Mouse (Mus musculus) v-Abl transformed pro-B cells (cell line): Measurements from ENCODE around the gene Gm20388.

Experiments used
- in situ Hi-C, 2 experiments: fragments of 400-800 bp; cut with MboI; formaldehyde crosslinking; loops; one replicate each; pipeline ENCODE4 v1.15.1; 2025; ENCODE audit not compliant: unreplicated experiment in 2 of 2

The Gm20388 gene

GRCm38 (mm10) chr8:120549321-120549921, 638.8 kb downstream of the Gm20388 start:
- in situ Hi-C loops, result no loop called here

DNA sequence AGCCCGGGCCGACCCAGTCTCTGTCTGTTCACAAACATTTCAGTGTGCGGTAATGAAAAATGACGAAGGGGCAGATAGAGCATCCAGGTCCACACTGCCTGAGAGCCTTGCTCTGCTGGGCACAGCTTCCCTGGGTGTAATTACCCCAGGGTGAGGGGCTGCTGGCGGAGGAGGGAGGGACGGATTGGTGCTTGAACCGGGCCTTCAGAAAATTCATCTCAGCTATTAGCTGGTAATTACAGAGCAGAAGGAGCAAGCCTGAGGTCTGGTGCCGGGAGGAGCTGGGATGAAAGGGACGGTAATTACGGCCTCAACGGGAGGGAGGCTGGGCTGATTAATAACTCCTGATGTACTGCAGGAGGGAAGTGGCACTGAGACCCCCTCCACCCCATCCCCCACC, 639.3 kb downstream of the Gm20388 start:
- in situ Hi-C loops, result no loop called here

DNA sequence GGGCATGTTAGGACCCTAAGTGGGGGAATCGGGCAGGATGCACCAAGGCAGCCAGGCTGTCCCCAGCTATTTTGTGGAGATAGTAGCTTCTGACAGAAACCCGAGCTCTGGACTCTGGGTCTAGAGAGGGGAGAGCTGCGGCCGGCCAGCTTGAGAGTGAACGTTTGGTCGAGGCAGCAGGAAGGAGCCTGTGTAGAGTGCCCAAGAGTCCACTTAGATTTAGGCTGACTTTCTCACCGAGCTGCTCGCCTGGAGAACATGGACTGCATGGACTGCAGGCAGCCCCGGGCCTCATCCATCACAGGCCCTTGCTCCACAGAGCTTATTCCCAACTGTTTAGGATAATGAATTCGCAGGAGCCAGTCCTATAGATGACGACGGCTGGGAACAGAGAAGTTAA, 639.8 kb downstream of the Gm20388 start:
- in situ Hi-C loops, result no loop called here

GRCm38 (mm10) chr8:120550937-120551676, 640.5 kb downstream of the Gm20388 start:
- in situ Hi-C loops, result no loop called here

GRCm38 (mm10) chr8:120551677-120551980, 641.0 kb downstream of the Gm20388 start:
- in situ Hi-C loops, result no loop called here

GRCm38 (mm10) chr8:120552509-120552908, 641.9 kb downstream of the Gm20388 start:
- in situ Hi-C loops, result no loop called here

- in situ Hi-C loops, result no loop called here
These were observed 642.9 kb downstream of the Gm20388 start for GRCm38 (mm10) chr8:120553441-120554123.

- in situ Hi-C loops, result no loop called here
These were observed 643.9 kb downstream of the Gm20388 start for GRCm38 (mm10) chr8:120554466-120555039.

DNA sequence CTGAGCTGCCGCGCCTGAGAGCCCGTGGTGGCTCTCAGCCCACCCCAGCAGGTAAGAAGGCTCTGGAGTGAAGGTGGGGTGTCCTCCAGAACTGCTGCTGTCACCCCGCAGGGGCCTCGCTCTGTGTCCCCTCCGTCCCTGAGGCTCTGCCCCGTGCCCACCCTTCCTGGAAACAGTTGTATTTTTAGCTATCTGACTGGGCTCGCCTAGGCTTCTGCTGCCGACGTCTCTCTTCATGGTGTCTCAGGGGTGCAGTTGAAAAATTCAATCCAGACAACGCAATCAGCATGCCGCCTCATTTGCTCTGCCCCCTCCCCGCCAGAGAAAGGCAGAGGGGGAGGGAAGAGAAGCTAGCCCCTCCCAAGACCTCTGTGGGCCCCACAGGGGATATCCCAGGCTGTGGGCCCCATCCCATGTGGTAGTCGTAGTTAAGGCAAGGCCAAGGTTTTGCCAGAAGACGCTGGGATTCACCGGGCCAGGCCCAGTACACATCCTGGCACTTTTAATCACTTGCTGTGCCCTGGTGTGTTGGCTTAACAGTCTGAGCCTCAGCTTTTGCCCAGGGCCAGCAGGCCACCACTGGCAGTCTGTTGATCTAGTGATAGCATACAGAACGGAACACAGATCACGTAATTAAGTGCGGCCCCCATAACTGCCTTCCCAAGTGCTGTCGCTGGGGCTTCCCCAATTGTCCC, 645.7 kb downstream of the Gm20388 start:
- in situ Hi-C loops, result no loop called here

DNA sequence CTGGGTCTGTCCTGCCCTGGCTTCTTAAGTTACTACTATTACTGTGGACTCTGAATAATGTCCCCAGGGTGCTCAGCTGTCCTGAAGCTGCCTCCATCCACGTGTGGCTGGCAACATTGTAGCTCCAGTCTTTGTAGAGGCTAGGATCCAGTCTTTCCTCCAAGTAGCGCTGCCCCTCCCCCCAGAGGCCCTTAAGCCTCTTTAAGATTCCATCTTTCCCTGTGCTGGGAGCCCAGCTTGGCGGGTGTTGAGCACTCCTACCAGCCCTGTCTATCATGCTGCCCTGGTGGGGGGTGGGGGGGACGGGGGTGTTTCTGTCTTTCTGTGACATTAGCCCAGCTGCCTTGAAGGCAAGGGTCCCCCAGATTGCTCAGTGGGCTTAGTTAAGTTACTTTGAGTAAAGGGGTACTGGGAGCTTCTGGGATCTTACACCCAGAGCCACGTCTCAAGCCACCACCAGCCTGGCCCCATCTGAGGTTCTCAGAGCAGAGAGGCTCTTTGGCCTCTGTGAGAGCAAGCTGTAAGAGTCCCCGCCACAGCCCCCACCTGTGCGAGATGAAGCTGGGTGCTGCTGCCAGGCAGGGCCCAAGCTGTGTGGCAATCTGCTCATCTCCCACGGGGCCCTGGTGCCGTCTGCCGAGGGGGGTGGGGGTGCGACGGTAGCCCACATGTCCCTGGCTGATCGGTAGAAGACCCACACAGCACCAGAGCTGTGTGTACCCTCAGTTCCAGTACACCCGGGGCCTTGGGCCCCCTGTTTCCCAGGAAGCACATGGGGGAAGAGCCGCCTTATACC, 646.7 kb downstream of the Gm20388 start:
- in situ Hi-C loops, result no loop called here

- in situ Hi-C loops, result no loop called here
These were observed 647.5 kb downstream of the Gm20388 start for GRCm38 (mm10) chr8:120558162-120558561.

- in situ Hi-C loops, result no loop called here
These were observed 649.0 kb downstream of the Gm20388 start for GRCm38 (mm10) chr8:120559654-120560053.

DNA sequence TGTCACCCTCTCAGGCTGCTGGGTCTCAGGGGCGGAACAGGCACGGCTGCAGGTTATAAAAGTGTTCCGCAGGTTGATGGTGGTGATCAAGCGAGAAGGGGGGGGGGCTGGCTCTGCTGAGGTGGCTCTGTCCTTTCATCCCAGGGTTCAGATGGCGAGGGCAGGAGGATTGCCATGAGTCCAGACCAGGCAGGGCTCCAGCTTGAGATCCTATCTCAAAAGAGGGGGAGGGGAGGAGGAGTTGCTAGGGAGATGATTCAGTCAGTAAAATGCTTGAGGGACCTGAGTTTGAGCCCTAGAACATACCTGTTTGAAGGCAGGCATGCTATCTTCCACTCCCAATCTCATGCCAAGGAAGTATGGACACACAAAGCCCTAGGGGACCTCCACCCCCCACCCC, 649.9 kb downstream of the Gm20388 start:
- in situ Hi-C loops, result no loop called here

DNA sequence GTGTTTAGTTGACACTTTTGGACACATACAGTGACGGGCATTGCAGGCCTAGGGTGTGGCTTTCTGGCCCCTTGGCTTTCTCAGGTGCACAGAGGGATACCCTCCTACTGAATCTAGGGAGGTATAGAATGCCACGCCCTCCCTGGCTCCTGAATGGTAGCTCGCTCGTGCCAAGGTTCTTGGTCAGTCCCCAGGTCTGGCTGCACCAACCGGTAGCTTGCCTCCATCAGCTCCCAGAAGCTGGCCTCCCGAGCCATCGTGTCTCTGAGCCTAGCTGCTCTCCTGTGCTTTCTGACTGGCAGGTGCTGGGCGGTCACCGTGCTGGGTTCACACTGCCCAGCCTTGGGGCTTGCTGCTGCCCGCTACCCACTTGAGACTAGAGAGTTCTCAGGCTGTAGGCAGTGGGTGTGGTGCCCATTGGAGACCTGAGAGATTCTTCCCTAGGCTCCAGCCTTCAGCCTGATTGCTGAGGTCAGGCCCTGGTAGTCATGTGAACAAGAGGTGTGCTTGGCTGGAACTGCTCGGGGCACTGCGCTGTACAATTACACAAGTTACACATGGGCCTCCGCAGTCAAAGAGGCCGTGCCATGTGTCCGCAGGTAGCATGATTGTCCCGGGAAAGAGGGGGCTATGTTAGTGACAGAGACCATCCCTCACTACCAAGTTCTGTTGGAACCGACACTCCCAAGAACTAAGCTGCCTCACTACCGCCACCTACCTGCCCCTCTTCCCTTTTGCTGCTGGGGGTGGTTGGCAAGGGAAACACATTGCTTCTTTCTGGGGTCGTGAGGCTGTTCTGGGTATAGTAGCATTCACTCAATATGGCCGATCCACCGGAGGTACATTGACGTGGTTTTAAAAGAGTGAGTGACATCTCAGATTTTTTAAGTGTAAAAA, 651.1 kb downstream of the Gm20388 start:
- in situ Hi-C loops, result no loop called here

DNA sequence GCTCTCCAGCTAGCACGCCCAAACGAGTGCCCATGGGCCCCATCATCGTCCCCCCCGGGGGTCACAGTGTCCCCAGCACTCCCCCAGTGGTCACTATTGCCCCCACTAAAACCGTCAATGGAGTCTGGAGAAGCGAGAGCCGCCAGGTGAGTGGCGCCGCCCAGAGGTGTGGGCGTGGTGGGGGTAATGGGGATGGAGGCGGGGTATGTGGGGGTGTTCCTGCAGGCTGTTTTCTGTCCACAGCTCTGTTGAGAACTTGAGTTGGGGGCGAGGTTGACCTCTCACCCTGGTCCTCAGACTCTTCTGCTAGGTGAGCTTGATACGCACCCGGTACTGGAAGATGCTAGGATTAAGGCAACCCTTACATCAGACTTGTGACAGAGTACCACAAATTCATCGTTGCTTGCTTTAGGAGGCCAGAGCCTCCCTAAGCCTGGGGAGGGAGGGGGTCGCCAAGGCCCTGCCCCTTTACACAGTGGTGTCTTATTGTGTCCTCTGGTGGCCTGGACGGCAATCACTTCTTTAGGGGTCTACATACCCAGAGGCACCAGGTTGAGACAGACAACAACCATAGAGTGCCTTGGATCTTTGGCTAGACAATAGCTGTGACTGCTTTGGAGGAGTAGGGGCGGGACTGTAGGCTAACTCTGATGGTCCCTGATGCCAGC, 652.2 kb downstream of the Gm20388 start:
- in situ Hi-C loops, result no loop called here

- in situ Hi-C loops, result no loop called here
These were observed 652.7 kb downstream of the Gm20388 start for GRCm38 (mm10) chr8:120563348-120563724.

DNA sequence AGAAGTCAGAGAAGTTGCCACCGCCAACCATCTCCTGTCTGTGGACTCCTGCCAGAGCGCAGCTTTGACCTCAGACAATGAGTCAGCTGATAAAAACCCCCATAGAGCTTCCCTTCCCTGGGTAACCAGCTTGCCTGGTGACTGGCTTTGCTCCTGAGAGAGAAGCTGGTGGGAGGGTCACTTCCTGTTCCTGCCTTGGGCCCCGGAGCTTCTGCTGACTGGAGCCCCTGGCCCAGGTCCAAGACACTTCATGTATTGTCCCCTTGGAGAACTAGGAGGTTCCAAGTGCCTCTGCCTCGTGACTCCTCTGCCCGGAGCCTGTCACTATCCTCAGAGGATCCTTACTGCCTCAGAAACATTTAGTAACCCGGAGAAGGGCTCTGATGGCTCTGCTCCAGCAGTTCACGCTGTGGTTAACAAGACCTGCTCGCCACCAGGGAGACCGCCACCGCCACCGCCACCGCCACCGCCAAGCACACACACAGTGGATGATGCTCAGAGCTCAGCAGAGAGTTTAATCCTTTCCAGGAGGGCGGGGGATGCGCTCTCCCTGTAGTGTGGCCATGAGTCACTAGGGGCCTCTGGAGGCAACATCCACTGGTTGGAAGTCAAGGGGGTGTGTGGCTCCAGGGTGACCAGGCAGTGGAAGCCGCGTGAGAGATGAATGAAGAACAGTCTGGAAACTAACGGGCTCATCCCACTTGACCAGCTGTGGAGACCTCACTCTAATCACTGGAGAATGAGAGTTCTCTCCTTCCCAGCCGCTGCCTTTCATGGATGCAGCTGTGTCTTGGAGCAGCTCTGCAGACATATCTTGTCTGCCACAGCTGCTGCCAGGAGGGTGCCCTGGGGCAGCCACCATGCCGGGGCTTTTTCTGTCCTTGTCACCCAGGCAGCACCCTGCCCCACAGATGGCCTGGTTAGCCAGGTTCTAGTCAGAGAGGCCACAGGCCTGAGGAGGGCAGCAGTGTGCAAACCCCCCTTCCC, 653.5 kb downstream of the Gm20388 start:
- in situ Hi-C loops, result no loop called here
